15 mouse cellular contexts compared by ENCODE assay signal in the genomic region with DNA sequence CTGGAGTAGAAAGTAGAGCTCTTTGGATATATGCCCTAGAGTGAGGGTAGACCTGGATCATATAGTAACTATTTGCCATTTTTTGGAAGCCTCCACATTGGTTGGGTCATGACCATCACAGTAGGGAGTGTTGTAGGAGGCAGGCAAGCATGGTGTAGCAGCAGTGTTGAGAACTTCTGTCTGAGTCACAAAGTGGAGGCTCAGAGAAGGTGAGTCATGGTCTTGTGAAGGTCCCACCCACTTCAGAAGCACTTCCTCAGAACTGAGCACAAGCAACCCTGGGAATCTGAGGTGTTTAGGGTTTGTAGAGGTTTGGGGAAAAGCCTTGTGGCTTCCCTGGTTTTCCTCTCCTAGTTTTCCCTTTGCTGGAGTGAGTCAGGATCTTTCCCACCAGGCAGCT. TPM values are rescaled to one million over a fixed set of nuclear protein-coding genes. Genes with fewer than 3 reads are reported as not detected.
A peak's percentile ranks its signal among the peaks of the same experiment; 100 is the strongest.
DNase-seq lines count a peak whose midpoint lies in the region; ATAC-seq and TF ChIP-seq lines count a peak whose summit lies in the region.
"Not testable (repeated sequence)": the region's sequence is repeated elsewhere in the genome, so short reads cannot be mapped to it uniquely, and the experiment has no call there.
"Had no signal": no experiment of that assay in that cellular context is flagged by ENCODE, and none has a peak within 500 bp of the region (broad histone marks: within the 10 kb centered on the region; RNA-seq: fewer than 3 reads in every experiment).

No protein-coding gene starts in this region.

- H3K9me3 ChIP-seq in stomach, postnatal 0 days (ENCODE audit: control insufficient read depth, low read length), result not testable (repeated sequence)

- peak overlapping the region; percentile 38 for H3K4me2 ChIP-seq in myocyte (ENCODE audit: low read depth)
- H3K4me2 ChIP-seq in stomach, postnatal 0 days (replicated peaks; ENCODE audit: low read depth), result not testable (repeated sequence)

- H3K79me2 ChIP-seq in myocyte (ENCODE audit: control insufficient read depth, insufficient read depth), result not testable (repeated sequence)

- H3K9ac ChIP-seq in stomach, postnatal 0 days (ENCODE audit: low read length), result not testable (repeated sequence)

- not testable (repeated sequence) for TF ChIP-seq CTCF in embryonic fibroblast, embryonic 13.5 days (IDR thresholded peaks at IDR 0.05; ENCODE audit: borderline replicate concordance, insufficient read depth, low read length); stomach, postnatal 0 days (IDR thresholded peaks at IDR 0.05; ENCODE audit: low read depth)

- not testable (repeated sequence) for H3ac ChIP-seq in myocyte (ENCODE audit: control insufficient read depth, insufficient read length)

- not testable (repeated sequence) for H3K4me3 ChIP-seq in embryonic fibroblast, embryonic 13.5 days (ENCODE audit: insufficient read depth, low read length); myocyte; stomach, postnatal 0 days (ENCODE audit: low read depth, low read length)

- TF ChIP-seq EP300 in stomach, postnatal 0 days (optimal IDR thresholded peaks at IDR 0.05), result not testable (repeated sequence)

- DNase-seq in heart, adult 11 months, result peak; percentile 12
- not testable (repeated sequence) for DNase-seq in stomach, postnatal 0 days (ENCODE audit: low spot score)

- peak overlapping the region; percentile 84 for H3K27ac ChIP-seq in embryonic fibroblast, embryonic 13.5 days (ENCODE audit: insufficient read depth, low read length)
- H3K27ac ChIP-seq in stomach, postnatal 0 days (replicated peaks), result not testable (repeated sequence)

- not testable (repeated sequence) for TF ChIP-seq POLR2A in embryonic fibroblast, embryonic 13.5 days (IDR thresholded peaks at IDR 0.05; ENCODE audit: low read depth, low read length); myocyte (IDR thresholded peaks at IDR 0.05; ENCODE audit: insufficient read length, low read depth)

- H3K4me1 ChIP-seq in embryonic fibroblast, embryonic 13.5 days (ENCODE audit: control insufficient read depth, insufficient read depth, low read length); stomach, postnatal 0 days (replicated peaks; ENCODE audit: control insufficient read depth, insufficient read depth): not testable (repeated sequence)

- peak; percentile 88 for ATAC-seq in frontal cortex, adult (ENCODE audit: low TSS enrichment)
- peak; percentile 39 for ATAC-seq in megakaryocyte, adult 5-6 weeks (ENCODE audit: poor library complexity, severe bottlenecking)
- ATAC-seq in monocyte, adult 5-6 weeks (replicated peaks; ENCODE audit: insufficient number of reproducible peaks, low FRiP score, low TSS enrichment, poor library complexity, severe bottlenecking), result 0 out of 2 replicates have a peak, but pooled peaks have one; percentile 37
- ATAC-seq in neutrophil, adult 5-6 weeks (ENCODE audit: extremely low read depth, insufficient number of reproducible peaks, low FRiP score, poor library complexity, severe bottlenecking), result peak; percentile 71
- ATAC-seq in stomach, postnatal 0 days (ENCODE audit: low FRiP score, low TSS enrichment), result peak; percentile 52

- H3K27me3 ChIP-seq in myocyte (ENCODE audit: control insufficient read depth, insufficient read depth, insufficient read length); stomach, postnatal 0 days (ENCODE audit: control insufficient read depth, insufficient read depth, low read length): not testable (repeated sequence)

- H3K36me3 ChIP-seq in myocyte (ENCODE audit: control insufficient read depth, insufficient read depth); stomach, postnatal 0 days (ENCODE audit: control insufficient read depth, insufficient read depth, low read length): not testable (repeated sequence)

RNA-seq across cellular contexts. Expression of gene H60b, which starts 10.7 kb away (rescaled TPM):
- polyA plus RNA-seq in embryonic fibroblast, embryonic 13.5 days (2011; ENCODE audit: insufficient read length, low read depth, missing spikeins), result 0.77 and 4.3 TPM in 2 replicates
- not detected in 2 replicates for total RNA-seq in megakaryocyte, adult 5-6 weeks (2015)
- total RNA-seq in megakaryocyte, adult 5-6 weeks (2017), result not detected in 2 replicates
- not detected in 3 replicates for total RNA-seq in monocyte, adult 5-6 weeks (2017)
- 0.24 TPM for polyA plus RNA-seq in myocyte (2012; fragmentation: generic; extraction: Trizol)
- total RNA-seq in neutrophil, adult 5-6 weeks (2017), result 0.86 and 1.3 TPM in 2 replicates
- 0.36 and 0.51 TPM in 2 replicates for polyA plus RNA-seq in stomach, postnatal 0 days (2015; fragmentation: Nextera tagmentation; extraction: Ambion mirVana)
- total RNA-seq: adrenal gland, postnatal 14 days; CH12.LX; MEL had no signal
- polyA plus RNA-seq: G1E had no signal

RNA-seq across cellular contexts. Expression of gene Raet1e, which starts 10.7 kb away (rescaled TPM):
- polyA plus RNA-seq in embryonic fibroblast, embryonic 13.5 days (2011; ENCODE audit: insufficient read length, low read depth, missing spikeins), result 39.7 and 56.9 TPM in 2 replicates
- 3.7 and 3.9 TPM in 2 replicates for total RNA-seq in megakaryocyte, adult 5-6 weeks (2015)
- total RNA-seq in megakaryocyte, adult 5-6 weeks (2017), result 1.3 and 7.2 TPM in 2 replicates
- total RNA-seq in monocyte, adult 5-6 weeks (2017), result 2.5 TPM in 1 of 3 replicates, not detected in the others
- 22.0 TPM for polyA plus RNA-seq in myocyte (2012; fragmentation: generic; extraction: Trizol)
- total RNA-seq in neutrophil, adult 5-6 weeks (2017), result not detected in 2 replicates
- polyA plus RNA-seq in stomach, postnatal 0 days (2015; fragmentation: Nextera tagmentation; extraction: Ambion mirVana), result 5.3 and 6.0 TPM in 2 replicates
- total RNA-seq: MEL had no signal
- polyA plus RNA-seq: activated CD4-positive, CD25-positive, alpha-beta regulatory T cell, adult 4 months; CD4-positive, CD25-positive, alpha-beta regulatory T cell, adult 4 months had no signal

RNA-seq across cellular contexts. Expression of gene E030030I06Rik, which starts 20.0 kb away (rescaled TPM):
- 1.7 and 2.2 TPM in 2 replicates for polyA plus RNA-seq in embryonic fibroblast, embryonic 13.5 days (2011; ENCODE audit: insufficient read length, low read depth, missing spikeins)
- 3.1 and 3.7 TPM in 2 replicates for total RNA-seq in megakaryocyte, adult 5-6 weeks (2015)
- total RNA-seq in megakaryocyte, adult 5-6 weeks (2017), result 2.4 and 2.9 TPM in 2 replicates
- total RNA-seq in monocyte, adult 5-6 weeks (2017), result 11.7 to 25.5 TPM (median 23.4 TPM) in 3 replicates
- polyA plus RNA-seq in myocyte (2012; fragmentation: generic; extraction: Trizol), result 5.8 TPM
- 27.4 and 38.9 TPM in 2 replicates for total RNA-seq in neutrophil, adult 5-6 weeks (2017)
- polyA plus RNA-seq in stomach, postnatal 0 days (2015; fragmentation: Nextera tagmentation; extraction: Ambion mirVana), result 12.9 and 16.2 TPM in 2 replicates
- total RNA-seq: ES-E14 had no signal

Comparison
In these comparisons a context has a peak if more than half of its experiments do, and no peak if none do; other contexts are left out.
1. ATAC-seq: peak in every context shown above with its lines; median percentile 88 in frontal cortex, adult; 71 in neutrophil, adult 5-6 weeks; 52 in stomach, postnatal 0 days; 39 in megakaryocyte, adult 5-6 weeks; 37 in monocyte, adult 5-6 weeks.